Mouse (Mus musculus): ENCODE results near the gene Shh.

DNA sequence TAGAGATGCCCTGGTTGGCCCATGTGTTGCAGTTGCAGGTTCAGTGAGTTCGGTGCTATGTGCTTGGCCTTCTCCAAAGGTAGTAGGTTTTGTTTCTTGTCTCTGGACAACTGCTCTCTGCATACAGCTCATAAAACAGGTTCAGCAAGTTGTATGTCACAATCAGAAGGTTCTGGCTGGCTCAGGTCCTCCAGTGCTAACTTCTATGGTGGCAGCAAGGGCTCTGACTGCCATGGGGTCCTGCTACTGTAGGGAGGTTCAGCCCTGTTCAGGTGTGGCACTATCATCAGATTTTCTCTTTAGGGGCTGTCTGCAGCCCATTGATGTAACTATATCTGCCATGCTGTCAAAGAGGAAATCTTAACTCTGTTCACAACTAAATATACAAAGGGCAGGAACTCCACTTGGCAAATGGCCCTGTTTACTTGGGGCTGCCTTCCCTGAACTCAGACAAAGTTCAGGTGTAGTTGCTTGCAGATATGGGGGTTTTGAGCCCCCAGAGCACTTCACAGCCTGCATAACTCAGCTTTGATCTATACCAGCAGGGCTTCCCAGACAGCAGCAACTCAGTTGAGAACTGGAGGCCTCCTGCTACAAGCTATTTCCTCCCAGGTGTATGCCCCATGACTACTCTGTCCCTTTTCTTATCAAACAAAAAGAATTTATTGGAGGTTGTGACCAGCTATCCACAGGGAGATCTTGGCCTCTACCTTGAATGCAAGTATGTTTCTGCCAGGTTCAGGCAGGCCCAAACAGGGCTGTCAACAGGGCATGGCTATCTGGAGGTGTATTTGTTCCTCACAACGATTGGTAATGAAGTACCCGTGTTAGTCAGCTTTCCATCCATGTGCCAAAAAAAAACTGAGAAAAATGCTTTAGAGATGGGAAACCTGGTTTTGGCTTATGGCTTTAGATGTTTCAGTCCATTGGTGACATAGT lies 28.9 kb upstream of the Shh start:
- TF ChIP-seq CTCF (IDR thresholded peaks at IDR 0.05; ENCODE audit: low read depth, low read length) (no peak), POLR2A (IDR thresholded peaks at IDR 0.05; ENCODE audit: borderline replicate concordance, low read depth, low read length) (no peak)
